Mouse (Mus musculus) heart, adult 9 months (tissue): ENCODE results near the gene Ppp2r3d.
"Not testable (repeated sequence)": the region's sequence is repeated elsewhere in the genome, so short reads cannot be mapped to it uniquely, and the experiment has no call there.

ENCODE experiments used
- DNase-seq, 2 experiments: peaks; one replicate each; pipeline ENCODE4 v3.0.0; 2022; ENCODE audit warnings: low spot score in 2 of 2

Ppp2r3d gene

GRCm38 (mm10) chr9:124476096-124476902, at the start of gene Ppp2r3d:
Gene Ppp2r3d, minus strand, starts transcription at chr9:124476898.
- no peak for DNase-seq

DNA sequence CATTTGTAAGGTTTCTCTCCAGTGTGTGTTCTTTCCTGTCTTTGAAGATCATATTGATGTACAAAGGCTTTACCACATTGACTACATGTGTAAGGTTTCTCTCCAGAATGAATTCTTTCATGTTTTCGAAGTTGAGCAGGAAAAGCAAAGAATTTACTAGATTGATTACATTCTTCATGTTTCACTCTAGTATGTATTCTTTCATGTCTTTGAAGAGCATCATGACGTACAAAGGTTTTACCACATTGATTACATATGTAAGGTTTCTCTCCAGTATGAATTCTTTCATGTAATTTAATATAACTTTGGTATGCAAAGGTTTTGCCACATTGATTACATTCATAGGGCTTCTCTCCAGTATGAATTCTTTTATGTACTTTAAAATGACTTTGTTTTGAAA, 17.0 kb upstream of the Ppp2r3d start, which contains the start of gene Gm21836:
Gene Gm21836, minus strand, starts transcription at position 101 of the 400 bp plus-strand sequence.
- DNase-seq = not testable (repeated sequence)

DNA sequence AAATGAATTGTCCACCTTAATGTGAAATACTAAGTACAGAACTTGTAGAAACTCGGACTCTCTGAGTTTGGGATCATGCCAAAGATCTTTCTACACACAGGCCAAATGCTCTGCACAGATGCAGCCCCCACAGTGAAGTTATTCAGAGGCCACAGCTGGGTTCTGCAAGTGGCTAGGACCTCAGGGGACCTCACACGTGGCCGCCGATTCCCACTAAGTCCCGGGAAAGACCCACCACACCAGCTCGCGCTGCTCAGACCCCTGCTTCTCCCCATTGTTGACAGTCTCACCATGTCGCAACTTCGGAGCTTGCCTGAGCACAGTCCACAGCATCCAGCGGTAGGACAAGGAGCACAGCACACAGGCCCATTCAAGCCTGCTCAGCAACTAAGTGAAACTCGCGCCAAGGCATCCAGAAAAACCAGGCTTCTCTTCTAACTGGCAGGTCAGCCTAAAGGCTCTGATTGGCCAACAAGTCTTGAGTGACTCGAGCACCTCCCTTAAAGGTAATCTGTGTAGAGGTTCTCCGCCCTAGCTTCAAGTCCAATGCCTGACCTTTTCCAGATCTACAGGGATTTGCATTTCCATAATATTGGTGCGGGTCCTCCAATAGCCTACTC, 3.8 kb upstream of the Ppp2r3d start:
- peak in 1 of 2 experiments; percentile 34 for DNase-seq

DNA sequence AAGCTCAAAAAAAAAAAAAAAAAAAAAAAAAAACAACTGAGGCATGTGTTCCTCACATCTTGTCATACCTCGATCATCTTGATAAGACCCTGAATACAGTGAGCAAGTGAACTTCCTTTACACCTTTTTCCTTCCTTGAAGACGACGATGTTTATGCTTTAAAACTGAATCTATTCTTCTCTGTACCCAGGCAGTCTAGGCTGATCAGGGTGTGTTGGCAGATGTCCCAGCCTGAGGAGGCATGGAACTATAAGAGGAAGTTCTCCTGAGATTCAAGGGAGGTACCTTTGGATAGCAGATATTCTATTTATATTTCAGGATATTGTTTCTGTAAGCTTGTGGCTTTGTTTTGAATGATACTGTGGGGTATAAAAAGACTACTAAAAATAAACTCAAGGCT, 1.4 kb upstream of the Ppp2r3d start:
- DNase-seq = peak; percentile 61 to 74

DNA sequence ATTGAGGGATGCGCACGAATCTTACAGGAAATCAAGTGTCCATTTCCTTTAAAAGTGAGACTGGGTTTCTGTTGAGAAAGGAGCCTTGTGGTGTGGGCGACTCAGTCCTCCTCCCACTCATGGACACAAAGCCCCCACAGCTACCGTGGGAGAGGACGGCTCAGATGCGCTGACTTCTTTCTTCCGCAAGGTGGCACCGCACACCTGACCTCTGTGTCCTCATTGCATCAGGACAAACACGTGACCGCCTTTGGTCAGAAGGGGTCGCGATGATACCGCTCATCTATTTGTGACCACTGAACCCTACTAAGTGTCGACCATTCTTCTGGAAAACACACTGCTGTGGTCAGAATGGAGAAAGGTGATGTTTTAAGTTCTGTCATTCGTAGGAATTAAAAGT, 1.0 kb downstream of the Ppp2r3d start:
- no peak for DNase-seq

- peak in 1 of 2 experiments; percentile 56 for DNase-seq
Measured at GRCm38 (mm10) chr9:124456572-124456971, 20.1 kb downstream of the Ppp2r3d start.

- DNase-seq = peak in 1 of 2 experiments; percentile 10
Measured at GRCm38 (mm10) chr9:124442533-124442855, 34.2 kb downstream of the Ppp2r3d start.

DNA sequence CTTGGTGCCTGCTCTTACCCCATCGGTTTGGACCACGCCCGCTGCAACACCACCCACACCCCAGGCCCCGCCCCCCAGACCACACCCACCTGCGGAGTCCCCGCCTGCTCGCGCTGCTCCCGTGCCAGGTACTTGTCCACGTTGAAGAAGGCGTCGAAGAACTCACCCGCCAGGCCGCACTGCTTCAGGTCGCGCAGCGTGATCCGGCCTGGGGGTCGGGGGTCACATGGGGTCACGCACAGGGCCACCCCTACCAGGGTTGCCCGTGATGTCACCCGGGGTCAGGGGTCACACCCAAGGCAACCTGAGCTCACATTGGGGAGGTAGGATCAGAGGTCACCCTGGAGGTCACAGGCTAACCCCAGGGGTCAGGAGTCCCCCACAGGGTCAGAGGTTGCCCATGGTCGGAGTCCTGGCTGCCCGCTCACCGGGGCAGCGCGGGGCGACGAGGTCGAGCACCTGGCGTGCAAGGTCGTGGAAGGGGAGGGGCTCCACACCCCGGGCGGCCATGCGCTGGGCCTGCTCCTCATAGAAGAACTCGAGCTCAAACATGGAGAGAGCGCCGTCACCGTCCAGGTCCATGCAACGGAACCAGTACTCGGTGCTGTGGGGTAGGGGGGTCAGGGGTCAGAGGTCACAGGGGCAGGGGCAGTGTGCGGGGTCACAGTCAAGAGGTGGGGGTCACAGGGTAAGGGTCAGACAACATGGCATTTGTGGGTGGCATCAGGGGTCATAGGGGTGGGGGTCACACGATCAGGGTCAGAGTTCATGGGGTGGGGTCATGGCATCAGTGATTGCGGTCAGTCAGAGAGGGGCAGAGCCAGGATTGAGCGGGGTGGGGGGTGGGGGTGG, 34.8 kb downstream of the Ppp2r3d start:
- DNase-seq = peak in 1 of 2 experiments; percentile 16

GRCm38 (mm10) chr9:124440724-124441045, 36.0 kb downstream of the Ppp2r3d start:
- DNase-seq = no peak

DNA sequence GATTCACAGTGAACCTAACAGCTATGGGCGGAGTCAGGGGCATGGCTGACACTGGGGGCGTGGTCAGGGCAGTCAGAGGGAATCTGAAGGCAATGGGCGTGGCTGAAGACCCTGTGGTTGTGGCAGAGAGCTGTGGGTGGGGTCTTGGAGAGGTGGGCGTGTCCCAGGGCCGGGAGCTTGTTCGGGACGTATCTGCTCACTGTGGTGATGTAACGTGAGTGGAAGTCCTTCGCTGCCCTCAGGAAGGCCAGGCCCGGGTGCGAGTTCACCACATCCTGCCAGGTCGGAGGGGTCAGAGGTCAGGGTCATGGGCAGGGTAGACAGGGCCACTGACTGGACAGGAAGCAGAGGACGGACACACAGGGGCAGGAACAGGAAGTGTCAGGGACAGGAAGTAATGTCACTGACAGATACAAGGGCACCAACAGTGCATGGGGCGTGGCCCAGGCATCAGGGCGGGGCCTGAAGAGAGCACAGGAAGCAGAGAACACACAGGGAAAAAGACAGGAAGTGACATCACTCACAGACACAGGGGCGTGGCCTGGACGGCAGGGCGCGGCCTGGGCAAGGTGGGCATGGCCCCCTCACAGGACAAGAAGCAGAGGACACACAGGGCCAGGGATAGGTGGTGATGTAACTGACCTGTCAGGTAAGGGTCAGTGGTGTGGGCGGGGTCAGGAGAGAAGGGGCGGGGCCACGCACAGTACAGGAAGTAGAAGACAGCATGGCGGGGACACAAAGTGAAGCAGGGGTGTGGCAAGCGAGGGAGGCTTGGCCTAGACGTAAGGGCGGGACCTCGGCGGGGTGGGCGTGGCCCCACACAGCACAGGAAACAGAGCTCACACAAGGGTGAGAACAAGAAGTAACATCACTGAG, 36.6 kb downstream of the Ppp2r3d start:
- peak in 1 of 2 experiments; percentile 35 for DNase-seq

- no peak for DNase-seq
Measured at GRCm38 (mm10) chr9:124439403-124439847, 37.3 kb downstream of the Ppp2r3d start.

DNA sequence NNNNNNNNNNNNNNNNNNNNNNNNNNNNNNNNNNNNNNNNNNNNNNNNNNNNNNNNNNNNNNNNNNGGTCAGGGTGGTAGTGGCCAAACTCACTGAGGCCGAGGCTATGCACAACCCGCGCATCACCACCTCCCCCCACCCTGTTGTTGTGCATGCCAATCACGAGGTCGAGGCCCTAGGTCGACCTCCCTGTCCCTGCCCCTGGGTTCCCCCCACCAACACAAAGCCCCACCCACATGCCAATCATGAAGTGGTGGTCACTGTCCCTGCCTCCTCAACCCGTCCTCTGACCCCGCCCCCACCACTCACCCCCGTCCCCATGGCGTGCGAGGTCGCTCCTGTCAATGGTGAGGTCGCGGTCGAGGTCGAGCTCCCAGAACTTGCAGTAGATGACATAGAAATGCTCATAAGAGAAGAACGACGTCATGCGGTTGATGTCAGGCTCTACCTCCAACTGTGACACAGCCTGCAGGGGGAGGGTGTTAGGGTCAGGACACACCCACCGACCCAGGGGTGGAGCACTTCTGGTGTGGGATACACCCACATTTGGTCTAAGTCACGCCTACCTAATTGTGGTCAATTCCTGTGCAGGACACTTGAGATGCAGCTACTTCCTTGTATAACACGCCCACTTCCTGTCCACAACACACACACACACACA, 37.9 kb downstream of the Ppp2r3d start:
- peak in 1 of 2 experiments; percentile 20 for DNase-seq

DNA sequence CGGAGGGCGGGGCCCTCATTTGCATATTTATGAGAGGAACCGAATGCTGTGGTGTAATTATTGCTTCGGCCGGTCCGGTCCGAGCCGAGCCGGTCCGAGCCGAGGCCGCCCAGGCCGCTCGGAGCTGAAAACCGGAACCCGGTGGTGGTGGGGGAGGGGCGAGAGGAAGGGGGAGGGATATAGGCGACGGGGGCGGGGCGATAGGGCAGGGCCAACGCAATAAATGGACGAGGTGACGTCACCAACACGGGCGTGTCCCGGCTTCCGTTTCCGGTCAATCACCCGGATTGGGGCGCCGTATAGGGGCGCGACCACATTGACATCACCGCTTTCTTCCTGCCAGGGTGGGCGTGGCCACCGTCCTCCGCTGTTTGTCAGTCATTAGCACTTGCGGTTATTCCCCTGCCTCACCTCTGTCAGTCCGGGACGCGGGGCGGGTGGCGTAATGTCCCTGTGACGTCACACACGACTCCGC, 51.2 kb downstream of the Ppp2r3d start:
- DNase-seq = peak; percentile 90 to 93

GRCm38 (mm10) chr9:124424542-124425410, 51.9 kb downstream of the Ppp2r3d start:
- DNase-seq = peak; percentile 99

DNA sequence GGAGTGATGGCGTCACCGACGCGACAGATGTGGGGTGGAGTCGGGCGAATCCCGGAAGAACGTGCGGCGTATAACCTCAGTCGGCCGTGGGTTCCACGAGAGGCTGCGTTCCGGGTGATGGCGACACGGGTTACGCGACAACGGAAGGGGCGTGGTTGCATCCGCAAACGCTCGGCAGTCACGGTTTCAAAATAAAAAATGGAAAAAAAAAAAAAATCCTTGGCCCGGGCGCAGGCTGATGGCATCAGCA, 52.5 kb downstream of the Ppp2r3d start:
- DNase-seq = no peak

GRCm38 (mm10) chr9:124423552-124424291, 53.0 kb downstream of the Ppp2r3d start:
- DNase-seq = peak; percentile 99

GRCm38 (mm10) chr9:124422900-124423551, 53.7 kb downstream of the Ppp2r3d start:
- peak; percentile 96 to 97 for DNase-seq

DNA sequence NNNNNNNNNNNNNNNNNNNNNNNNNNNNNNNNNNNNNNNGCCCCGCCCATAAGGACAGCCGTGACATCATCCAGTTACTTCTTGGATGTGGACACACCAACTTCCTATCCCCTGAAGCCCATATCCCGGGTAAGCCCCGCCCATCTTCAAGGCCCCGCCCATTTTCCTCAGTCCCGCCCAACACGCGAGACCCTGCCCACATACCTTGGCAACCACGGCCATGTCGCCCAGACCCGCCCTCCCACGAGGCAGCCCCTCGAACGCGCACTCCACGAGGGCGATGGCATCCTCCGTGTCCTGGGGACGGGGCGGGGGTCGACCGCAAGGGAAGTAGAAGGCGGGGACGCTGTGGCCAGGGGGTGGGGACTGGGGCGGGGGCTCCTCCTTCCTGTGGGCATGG, 54.3 kb downstream of the Ppp2r3d start:
- DNase-seq = no peak

GRCm38 (mm10) chr9:124412921-124413320, 63.8 kb downstream of the Ppp2r3d start:
- no peak for DNase-seq
